Mouse (Mus musculus) kidney, adult 8-10 months (tissue): Measurements from ENCODE around the gene Cacna1g.
A peak's percentile ranks its signal among the peaks of the same experiment; 100 is the strongest.

ENCODE experiments used
- DNase-seq, 2 experiments: peaks; one replicate each; pipeline ENCODE4 v3.0.0; 2022

Cacna1g gene

DNA sequence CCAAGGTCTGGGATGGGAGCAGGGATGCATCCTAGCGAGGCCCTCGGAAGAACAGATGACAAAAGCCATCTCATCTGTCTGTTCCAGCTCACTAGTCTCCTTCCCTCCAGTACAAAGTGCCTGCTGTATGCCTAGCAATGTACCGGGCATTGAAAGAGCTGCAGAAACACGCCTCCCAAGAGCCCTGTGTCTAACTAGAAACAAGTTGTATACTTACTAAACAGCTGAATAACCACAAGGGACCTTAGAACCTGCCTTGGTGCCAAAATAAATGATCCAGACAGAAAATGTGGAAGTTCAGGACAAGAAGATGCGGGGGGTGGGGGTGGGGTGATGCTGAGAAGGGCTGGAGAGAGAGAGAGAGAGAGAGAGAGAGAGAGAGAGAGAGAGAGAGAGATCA lies 29.2 kb downstream of the Cacna1g start:
- peak; percentile 31 to 65 for DNase-seq

DNA sequence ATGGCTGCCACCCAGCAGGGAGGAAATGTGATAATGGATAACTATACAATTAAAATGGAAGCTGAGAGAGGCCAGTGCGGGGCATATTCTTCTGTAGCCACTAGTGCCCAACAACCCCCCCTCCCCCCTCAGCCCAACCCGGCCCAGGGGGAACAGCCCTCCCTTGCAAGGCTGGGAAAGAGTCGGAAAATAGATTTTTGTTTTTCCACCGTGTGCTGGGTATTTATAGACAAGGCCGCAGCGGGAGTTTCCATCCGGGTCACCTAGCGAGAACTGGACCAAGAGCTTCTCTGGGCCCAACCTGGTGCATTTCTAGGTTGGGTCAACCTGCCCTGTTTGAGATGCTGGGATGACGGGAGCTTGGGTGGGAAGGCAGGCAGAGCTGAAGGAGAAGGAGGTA lies 32.2 kb downstream of the Cacna1g start:
- DNase-seq, result no peak

DNA sequence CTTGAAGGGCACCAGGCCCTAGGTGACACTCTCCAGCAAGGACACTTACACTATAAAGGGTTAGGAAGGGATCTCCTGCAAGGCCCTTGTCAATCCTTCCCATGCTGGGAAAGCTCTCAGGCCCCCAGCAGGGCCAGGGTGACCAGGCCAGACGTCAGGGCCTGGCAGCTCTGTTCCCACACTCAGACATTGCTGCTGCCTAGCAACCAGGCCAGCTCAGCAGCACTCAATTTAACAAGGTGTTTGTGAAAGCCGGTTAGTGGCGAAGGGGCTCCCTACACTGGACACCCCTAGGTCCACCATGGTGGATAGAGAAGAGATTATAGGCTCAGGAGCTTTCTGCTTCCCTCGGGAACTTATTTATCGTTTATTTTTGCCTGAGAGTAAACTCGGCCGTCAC lies 32.9 kb downstream of the Cacna1g start:
- no peak for DNase-seq

DNA sequence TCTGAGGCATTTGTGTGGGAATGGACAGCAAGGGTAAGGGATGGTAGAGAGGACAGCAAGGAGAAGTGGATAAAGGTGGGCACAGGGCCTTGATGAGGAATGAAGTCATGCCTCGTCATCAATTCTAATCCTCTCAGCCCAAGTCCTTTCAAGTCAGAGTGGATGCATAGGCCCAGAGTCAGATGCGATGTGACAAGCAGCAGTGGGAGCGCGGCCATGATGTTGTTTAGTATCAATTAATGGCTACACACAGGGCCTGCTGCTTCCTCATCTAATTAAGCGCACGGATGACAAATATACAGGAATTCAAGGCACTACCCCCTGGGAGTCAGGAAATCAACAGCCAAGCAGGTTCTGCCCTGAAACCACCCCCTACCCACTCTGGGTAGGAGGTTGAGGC lies 33.6 kb downstream of the Cacna1g start:
- no peak for DNase-seq

DNA sequence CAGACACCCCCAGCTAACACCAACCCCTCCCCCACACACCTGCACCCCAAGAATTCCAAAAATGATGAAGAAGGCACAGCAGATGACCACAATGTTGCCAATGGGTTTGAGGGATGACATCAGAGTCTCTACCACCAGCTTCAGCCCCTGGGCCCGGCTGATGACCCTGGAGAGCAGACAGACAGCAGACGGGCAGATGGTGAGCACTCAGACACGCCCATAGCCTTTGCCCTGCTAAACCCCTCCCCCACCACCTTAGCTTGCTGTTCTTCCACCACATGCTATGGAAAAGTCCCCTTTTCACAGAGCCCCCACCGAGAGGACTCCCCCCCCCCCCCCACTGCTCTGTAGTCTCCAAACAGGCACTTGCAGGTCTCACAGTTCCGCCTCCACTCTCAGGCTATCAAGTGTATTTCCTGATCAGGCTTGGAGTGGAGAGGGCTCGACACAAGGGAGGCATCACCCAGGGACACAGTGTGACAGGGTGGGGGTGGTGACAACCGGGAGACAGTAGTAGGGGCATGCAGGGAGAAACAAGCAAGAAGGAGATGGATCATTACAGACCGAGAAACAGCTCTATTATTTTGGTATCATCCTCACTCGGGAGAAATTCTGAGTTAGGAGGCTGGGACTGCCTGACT lies 44.9 kb downstream of the Cacna1g start:
- DNase-seq, result no peak

DNA sequence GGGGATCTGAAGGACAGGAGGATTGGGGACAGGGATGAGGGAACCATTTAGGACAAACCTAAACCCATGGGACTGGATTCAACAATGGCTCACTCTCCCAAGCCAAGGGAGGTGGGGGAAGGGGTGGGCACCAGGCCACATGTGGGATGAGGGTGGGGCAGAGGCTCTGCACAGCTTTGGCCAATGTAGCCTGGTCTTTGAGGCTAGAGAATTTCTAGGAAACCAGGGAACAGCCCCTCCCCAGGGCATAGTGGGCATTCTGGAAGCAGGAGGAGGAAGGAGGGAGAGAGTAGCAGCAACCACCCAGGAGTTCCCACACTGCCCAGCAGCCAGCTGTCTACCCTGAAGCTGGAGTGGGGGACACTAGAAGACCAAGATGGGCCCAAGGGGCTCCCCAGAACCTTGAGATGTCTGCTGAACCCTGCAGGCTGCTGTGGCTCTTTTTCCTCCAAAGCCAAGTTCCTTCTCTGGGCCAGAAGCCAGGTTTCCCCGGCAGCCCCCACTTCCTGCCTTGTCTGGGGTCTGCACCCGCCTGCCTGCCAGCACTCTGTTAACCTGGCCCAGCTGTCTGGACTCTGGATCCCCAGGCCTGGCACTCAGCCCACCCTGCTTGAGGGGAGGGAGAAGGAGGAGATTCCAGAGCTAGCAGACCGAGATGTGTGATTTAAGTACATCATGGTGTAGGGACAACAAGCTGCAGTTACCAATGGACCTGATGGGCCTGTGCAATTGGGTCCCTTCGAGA lies 45.7 kb downstream of the Cacna1g start:
- DNase-seq, result peak; percentile 90 to 92

DNA sequence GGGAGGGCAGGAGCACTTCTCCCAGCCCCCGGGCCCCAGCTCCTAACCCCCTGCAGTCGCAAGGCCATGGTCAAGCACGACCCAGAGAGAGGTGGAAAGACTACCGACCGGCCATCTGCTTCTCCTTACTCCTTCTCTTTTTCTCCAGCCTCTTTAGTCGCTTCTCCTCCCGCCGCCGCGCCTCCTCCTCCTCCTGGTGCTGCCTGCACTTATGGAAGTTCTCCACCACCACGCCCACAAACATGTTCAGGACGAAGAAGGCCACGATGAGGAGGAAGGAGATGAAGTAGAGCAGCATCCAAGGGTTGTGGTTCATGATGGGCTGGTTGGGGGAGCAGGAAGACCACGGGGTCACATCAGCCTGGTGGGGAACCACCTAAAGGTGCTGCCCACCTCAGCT lies 48.3 kb downstream of the Cacna1g start:
- DNase-seq, result no peak

DNA sequence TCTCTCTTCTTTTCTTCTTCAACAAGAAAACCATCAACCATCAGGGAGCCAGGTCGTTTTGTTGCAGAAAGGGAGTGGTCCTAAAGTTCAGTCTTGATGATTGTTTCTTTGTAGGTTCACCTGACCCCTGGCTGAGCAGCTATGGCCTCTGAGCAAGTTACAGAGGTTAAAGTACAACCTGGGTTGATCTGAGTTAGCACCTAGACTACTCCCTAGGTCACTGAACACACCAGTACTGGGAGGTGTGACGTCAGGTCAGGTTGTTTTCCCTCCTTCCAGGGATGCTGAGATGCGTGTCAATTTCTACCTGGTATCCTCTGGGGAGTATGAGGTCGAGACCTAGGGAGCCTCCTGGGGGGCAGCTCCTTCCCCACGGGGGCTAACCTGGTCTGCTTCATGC lies 48.8 kb downstream of the Cacna1g start:
- peak; percentile 38 to 61 for DNase-seq

DNA sequence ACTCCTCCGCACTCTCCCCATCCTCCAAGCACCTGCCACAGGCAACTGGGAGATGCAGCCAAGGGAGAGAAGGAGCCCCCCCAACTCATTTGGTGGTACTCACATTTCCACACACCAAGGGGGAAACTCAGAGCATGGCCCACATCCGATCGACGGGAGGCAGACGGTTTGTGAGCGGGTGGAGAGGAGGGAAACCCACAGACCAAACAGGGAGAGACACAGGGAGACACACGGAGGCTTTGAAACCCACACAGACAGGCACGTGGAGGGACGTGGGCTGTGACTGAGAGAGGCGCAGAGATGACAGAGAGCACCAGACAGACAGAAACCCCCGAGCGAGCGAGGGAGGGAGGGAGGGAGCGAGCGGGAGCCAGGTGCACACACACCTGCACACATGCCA lies 49.6 kb downstream of the Cacna1g start:
- DNase-seq, result no peak

DNA sequence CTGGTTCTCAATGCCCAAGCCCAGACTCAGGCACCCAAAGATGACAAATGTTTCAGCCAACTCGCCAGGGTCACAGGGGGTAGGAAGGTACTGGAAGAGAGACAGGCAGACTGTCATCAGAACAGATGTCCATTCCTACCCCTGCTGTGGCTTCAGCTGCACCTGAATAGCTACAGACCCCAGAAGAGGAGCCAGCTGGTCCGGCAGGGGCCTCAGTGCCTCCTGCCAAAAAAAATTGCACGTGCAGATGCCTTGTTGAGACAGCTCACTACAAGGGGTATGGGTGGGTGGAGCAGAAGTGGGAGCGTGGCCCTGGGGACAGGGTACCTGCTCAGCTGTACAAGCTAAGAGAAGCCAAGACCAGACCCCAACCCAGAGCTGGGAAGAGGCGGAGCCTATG lies 50.1 kb downstream of the Cacna1g start:
- no peak for DNase-seq

DNA sequence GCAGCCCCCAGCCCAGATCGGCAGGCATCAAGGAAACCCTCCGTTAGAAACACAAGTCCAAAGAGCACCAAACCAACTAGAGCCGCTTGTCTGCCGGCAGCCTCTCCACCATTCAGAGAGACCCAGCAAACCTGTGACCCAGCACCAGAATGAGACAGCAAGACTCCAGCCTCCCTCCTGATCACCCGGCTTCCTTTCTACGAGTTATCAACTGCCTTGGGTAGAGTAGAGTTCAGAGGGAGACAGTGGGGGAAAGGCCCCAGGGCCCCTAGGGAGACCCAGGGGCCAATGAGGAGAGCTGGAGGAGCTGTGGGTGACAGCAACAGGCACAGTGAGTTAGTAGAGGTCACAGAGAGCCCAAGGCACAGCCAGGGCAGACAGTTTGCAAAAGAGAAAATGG lies 53.0 kb downstream of the Cacna1g start:
- DNase-seq, result no peak

DNA sequence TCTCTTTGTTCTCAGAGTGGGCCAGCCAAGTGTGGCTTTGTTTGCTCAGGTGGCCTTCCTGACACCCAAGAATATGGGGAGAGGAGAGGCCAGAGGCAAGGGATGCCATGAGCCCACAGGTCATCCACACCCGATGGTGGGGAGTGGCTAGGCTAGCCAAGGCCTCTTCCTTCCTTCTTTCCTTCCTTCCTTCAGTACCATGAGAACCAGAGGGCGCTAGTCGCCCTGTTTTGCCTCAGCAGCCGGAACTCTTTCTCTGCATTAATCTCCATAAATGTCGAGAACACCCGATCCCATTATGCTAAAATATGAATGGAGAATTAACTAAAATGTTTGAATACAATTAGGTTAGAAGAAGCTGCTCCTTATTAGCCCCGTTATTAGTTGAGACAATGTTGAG lies 53.7 kb downstream of the Cacna1g start:
- peak; percentile 53 to 58 for DNase-seq

DNA sequence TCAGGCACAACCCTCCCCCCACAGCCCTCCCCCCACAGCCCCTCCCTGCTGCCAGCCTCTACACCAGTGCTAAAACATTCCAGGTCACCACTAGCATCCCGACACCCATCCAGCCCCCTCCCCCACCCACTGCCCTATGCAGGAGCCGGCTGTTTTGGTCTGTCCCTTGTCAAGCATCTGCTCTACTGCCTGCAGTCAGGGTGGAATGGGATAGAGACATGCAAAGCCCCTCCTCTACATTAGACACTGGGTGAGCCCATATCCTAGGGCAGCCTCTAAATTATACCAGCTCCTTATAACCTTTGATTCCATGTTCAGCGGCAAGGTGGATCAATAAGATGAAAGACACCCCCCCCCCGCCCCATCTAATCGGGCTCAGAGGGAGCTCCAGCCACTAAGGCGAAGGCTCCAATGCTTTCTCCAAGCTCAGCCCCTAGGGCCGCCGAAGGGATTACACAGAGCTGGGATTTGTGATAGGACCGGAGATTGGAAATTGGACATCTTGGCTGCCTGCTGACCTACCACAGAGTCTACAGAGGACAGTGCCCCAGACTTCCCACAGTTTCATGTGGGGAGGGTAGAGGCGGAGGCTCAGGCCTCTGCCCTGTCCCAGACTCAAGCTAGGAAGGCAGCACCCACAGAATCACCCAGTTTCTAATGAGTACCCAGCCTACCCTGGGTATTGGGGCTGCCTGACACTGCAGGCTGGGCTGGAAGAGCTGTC lies 54.8 kb downstream of the Cacna1g start:
- no peak for DNase-seq

DNA sequence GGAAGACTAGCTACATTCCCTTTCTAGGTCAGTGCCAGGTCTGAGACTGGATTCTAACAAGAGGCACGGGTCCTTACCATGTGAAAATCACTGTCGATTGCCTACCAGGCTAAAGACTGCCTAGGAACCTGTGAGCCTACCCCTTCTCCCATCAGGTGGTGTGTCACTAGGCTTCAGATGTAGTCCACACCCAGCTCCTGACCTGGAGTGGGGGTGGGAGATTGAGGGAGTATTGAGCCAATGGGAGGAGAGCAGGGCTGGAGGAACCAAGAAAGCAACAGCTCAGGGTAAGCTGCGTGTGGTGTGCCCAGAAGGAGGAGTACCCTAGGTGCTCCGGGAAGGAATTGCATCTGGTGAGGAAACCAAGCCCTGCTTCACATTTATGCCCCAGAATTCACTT lies 60.0 kb downstream of the Cacna1g start:
- DNase-seq, result no peak

DNA sequence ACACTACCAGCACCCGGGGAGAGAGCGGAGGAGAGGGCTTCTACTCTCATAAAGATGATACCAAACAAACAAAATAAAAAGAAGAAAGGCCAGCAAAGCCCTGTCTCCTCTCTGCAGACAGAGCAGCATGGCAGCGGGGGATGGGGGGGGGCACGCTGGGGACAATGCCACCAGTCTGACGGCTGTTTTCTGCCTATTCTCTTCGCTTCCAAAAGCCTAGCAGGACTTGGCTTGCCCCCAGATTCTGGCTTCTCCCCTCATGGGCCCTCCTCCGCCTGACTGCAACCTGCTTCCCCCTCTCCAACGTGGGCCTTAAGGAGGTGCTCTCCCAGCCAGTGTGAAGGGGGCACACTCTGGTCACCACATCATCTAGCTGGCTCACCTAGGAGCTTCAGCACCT lies 60.5 kb downstream of the Cacna1g start:
- no peak for DNase-seq

DNA sequence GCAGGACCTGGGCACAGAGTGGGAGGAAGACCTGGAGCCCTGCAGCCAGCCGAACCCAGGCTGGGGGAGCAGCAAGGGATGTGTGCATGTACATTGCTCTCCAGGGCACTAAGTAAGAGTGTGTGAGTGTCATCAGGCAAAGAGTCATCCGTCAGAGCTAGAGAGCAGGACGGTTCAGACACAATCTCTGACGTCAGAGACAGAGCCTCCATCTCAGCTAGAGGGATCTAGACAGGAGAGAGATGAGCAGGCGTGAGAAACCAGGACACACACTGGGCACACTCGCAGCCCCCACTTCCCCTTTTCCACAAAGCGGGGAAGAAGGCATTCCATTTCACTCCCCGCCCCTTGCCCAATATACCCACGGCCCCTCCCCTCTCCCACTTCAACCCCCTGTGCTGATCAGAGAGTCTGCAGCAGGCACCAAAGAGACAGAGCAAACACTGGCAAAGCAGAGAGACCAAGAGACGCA lies 61.0 kb downstream of the Cacna1g start:
- no peak for DNase-seq

DNA sequence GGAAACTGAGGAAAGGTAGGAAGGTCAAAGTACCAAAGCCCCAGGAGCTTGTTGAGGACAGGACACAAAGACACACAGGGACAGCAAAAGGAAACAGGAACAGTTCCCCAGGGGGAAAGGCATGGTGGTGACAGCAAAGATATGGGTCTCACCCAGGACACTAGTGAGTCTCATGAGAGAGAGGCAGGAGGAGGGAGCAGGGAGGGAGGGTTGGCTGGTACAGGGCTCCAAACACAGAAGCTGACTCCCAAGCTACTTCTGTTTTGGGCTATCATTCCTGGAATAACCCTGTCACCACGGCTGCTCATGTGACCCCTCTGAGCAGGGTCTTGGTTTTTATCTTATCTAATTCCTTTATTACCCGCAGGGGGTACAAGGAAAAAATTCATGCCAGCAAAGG lies 61.4 kb downstream of the Cacna1g start:
- DNase-seq, result no peak

DNA sequence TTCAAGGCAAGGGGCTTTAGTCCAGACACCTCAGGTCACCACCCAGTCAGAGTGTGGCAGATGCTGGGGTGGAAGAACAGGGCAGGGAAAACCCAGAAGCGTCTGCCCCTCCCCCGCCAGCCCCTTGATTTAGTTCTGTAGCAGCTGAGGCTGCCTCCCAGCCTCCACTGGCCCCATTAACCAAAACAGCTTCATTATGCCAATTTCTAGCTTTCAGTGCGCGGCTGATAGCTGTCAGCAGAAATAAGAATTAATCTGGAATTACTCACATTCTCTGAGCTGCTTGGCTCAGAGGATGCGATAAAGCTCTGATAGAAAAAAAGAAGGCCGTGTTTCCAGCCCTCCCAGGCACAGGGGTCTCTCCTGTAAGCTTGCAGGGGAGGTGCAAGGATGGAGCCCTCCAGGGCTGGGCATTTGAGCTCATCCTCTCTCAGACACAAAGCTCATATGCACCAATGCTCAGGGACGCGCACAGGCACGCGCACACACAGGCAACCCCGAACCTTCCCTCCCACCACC lies 66.1 kb downstream of the Cacna1g start:
- DNase-seq, result no peak

DNA sequence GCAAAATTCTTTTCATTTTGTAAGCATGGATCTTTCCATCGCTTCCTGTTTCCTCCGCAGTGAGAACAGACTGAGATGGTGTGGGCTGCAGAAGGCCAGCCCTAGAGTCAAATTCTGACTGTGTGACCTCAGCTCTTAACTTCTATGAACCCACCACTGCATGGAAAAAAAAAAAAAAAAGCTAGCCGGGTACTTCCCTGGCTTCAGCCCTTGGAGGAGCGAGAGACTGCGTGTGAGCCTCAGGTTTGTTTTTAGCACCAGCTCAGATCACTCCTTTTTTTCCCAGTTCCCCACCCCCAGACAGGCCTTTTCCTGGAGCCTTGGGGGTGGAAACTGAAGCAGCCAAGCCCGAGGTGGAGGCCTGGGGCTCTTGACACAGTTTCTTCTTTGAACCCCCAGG lies 68.7 kb downstream of the Cacna1g start:
- DNase-seq, result no peak

DNA sequence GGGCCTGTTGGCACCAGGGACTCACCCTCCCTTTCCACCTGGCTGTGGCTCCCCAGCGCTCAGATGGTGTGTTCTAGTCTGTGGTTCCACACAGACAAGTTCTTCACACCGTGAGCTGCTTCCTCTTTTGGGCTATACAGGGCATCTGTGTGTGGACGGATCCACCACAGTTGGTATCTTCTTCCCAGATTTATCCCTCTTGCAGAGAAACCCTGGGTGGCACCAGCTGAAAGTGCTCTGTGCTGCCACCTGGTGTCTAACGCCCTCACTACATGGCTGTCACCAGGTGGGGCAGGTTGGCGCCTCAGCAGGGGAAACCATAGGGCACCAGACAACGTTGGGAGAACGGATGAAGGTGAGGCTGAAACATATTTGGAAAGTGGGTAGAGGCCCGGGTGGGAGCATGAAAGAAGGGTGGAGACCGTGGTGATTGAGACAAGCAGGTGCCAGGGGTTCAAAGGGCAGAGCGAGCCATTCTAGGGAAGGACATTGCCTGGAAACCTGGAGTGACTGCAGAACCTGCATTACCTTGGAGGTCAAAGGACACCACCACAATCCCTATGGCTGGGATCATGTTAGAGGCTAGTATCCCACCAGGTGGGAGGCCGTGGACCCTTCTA lies 69.2 kb downstream of the Cacna1g start:
- peak; percentile 72 to 87 for DNase-seq

DNA sequence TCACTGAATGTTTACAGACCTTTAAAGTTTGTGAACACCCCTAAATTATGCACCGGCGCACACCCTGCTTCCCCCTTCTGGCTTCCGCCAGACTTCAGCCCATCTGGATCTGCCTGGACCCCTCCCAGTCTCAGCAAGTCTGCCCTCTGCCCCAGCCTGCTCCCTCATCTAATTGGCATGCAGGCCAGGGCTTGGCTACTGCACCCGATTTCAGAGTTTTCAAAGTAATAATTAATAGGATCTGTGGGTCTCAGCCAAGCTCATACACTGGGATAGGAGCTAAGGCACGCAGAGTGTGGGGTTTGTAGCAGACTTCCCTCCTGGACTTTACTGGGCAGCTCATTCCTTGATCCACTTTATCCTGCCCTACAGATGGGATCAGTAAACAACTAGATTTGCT lies 69.8 kb downstream of the Cacna1g start:
- peak; percentile 81 to 92 for DNase-seq

DNA sequence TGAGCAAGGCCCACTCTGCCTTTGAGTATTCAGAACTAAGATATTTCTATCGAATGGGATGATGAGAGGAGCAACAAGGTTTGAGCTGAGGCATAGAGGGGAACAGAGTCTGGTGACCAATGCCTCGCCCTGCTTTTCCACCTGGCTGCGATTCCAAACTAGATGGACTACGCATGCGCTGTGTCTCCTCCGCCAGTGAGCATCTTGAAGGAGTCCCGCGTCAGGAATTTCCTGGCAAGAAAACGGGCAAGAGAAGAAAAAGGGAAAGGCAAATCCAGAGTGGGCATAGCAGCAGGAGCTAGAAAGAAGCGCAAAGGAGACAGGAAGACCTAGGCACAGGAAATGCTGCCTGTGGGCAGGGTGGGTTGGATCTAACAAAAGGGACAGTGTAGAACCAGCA lies 70.2 kb downstream of the Cacna1g start:
- DNase-seq, result peak; percentile 25 to 50

DNA sequence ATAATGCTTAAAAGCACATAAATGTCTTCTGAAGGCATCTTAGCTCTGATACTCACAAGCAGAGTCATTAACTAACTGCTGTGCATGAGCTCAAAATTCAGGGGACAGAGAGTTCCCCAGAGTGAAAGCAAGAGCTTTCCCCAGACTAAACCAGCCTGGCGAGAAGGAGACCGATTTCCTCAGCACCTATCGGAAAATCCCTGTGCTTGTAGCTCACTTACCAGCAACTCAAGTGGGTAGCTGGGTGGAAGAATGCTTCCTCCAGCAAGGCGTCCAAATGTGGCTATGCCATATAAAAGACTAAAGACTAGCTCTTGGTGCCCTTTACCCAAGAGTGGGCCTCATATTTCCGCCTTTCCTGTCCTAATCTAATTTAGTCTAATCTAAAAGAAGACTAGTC lies 71.3 kb downstream of the Cacna1g start:
- no peak for DNase-seq
